Mouse (Mus musculus) v-Abl transformed pro-B cells (cell line): ENCODE data around the gene Scgb1b27.
"Not testable (repeated sequence)": the region's sequence is repeated elsewhere in the genome, so short reads cannot be mapped to it uniquely, and the experiment has no call there.

Experiments
- in situ Hi-C, 2 experiments: fragments of 400-800 bp; cut with MboI; formaldehyde crosslinking; loops; one replicate each; pipeline ENCODE4 v1.15.1; 2025; ENCODE audit not compliant: unreplicated experiment in 2 of 2

Gene Scgb1b27

DNA sequence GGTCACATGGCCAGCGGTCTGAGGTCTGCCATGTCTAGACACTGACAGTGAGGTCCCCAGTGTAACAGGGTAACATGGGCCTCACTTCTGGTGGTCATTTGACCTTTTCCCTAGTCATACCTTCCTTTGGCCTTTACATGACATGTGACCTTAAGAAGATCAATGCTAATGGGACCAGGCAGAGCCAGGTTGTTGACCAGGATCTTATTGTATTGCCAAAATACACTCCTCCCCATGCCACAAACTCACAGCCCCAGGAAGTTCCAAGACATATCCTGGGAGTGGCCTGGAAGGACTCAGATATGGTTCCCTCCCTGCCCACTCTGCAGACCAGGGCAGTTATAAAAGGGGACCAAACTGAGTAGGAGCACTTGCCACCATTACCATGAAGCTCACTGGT, at the start of gene Scgb1b27:
Scgb1b27 (plus strand) TSS at position 301 of the 400 bp plus-strand sequence.
- in situ Hi-C loops, result not testable (repeated sequence)

DNA sequence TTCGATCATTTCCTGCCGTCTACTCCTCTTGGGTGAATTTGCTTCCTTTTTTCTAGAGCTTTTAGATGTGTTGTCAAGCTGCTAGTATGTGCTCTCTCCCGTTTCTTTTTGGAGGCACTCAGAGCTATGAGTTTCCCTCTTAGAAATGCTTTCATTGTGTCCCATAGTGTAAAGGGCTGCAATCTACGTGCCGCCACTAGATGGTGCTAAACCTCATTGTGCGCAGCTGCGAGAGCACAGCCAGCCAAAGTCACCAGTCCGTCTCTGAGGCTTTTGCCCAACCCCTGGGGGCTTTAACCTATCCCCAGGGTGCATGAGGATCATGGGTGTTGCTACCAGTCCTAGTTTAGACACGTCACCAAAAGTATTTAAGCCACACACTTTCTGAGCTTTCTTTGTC, 39.0 kb upstream of the Scgb1b27 start:
- in situ Hi-C loops, result loop anchor here in 1 of 2 experiments (10.0 kb wide), 1 partner anchor 213 kb away; the partner anchor contains the start of gene Pdcd2l

- in situ Hi-C loops, result no loop called here
Measured at GRCm38 (mm10) chr7:34013842-34014241, 7.4 kb upstream of the Scgb1b27 start, which contains the start of gene Scgb2b27. Gene Scgb2b27, minus strand, starts transcription at chr7:34013942.

DNA sequence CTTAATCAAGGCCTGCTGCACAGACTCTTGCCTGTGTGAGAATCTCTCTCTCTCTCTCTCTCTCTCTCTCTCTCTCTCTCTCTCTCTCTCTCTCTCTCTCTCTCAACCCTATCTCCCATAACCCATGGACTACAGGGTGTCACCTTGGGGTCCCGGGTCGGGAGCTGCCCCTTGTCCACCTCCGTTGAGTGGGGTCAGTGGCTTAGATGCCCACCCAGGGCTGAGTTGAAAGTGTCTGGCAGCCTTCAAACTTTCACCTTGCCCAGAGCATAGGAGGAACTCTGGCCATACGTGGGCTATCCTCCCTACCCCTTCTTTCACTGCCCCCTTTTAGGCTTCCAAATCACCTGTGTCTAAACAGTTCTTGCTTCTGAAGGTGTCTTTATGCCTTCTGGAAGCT, 4.4 kb downstream of the Scgb1b27 start:
- in situ Hi-C loops, result no loop called here

DNA sequence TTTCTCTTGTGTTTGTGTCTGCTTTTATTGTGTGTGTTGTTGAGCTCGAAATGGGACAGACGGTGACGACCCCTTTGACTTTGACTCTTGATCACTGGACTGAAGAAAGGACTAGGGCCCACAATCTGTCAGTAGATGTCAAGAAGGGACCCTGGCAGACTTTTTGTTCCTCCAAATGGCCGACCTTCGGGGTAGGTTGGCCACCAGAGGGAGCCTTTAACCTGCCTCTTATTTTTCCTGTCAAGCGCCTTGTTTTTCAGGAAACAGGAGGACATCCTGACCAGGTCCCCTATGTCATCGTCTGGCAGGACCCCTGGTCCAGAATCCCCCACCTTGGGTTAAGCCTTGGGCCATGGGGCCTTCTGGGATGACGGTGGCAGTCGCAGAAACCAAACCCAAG, 5.9 kb downstream of the Scgb1b27 start:
- in situ Hi-C loops, result not testable (repeated sequence)

GRCm38 (mm10) chr7:34030026-34030425, 8.7 kb downstream of the Scgb1b27 start:
- in situ Hi-C loops, result no loop called here

GRCm38 (mm10) chr7:34034579-34034978, 13.3 kb downstream of the Scgb1b27 start:
- in situ Hi-C loops, result not testable (repeated sequence)

DNA sequence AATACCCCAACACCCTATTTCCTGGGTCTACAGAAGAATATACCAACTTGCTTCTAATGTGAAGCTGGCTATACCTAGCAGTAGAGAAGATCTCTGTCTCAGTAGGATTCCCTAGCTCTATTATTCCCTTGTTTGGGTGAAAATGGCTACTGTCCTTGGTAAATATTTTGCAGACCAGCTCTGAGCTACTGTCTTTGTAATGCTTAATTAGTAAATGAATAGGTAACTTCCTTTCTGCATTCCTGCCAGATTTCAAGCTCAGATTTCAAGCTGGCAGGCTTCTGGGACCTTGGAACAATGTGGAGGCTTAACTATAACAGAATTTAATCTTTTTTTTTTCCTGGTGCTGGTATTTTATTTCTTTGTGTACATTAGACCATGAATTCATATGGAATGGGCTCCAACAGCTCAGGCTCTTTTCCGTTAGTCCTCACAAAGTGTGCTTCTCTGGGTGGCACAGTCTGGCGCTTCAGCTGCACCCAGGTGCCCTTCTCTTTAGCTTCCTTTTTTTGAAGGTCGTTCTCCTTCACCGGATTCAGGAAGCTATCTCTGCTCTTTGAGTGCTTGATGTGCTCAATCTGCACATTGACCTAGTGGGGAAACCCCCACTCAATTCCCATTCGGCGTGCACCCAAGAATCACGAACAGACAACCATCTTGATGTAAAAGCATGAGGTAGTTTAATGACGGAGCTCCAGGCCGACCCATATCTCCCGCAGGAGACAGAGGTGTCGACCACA, 15.0 kb downstream of the Scgb1b27 start:
- in situ Hi-C loops, result not testable (repeated sequence)

GRCm38 (mm10) chr7:34068132-34068531, 46.8 kb downstream of the Scgb1b27 start:
- in situ Hi-C loops, result not testable (repeated sequence)
